Mouse (Mus musculus): Measurements from ENCODE around the gene Eva1b. TPM values are rescaled to one million over a fixed set of nuclear protein-coding genes. Genes with fewer than 3 reads are reported as not detected.

The Eva1b gene
- polyA plus RNA-seq, 1 experiment from 2014 or later: 36.0 TPM

- DNase-seq (ENCODE audit: low spot score) (peak; percentile 39), ATAC-seq (ENCODE audit: low FRiP score) (no peak)
- Histone ChIP-seq H3K27ac (ENCODE audit: low read depth, low read length) (no peak overlapping the region), H3K4me3 (ENCODE audit: low read depth, low read length) (no peak overlapping the region), H3K9ac (ENCODE audit: low read depth, low read length) (no peak overlapping the region), H3K27me3 (ENCODE audit: control insufficient read depth, insufficient read depth, low read length) (no peaks in the 10 kb centered on the region), H3K4me2 (replicated peaks; ENCODE audit: low read depth, low read length) (no peak overlapping the region), H3K9me3 (ENCODE audit: control insufficient read depth, low read length) (no peaks in the 10 kb centered on the region), H3K36me3 (ENCODE audit: control insufficient read depth, insufficient read depth, low read length) (0 out of 2 replicates have a peak, but pooled peaks cover 2% of the 10 kb centered on the region), H3K4me1 (replicated peaks; ENCODE audit: control insufficient read depth, insufficient read depth, low read length) (peaks cover 4% of the 10 kb centered on the region)
- WGBS: 51% methylated on average over 10 of the region's 10 CpGs
Measured at GRCm38 (mm10) chr4:126131290-126132121, 16.0 kb upstream of the Eva1b start.

- Histone ChIP-seq H3K4me3 (ENCODE audit: low read depth, low read length) (no peak overlapping the region), H3K4me1 (replicated peaks; ENCODE audit: control insufficient read depth, insufficient read depth, low read length) (peaks cover 4% of the 10 kb centered on the region), H3K9ac (ENCODE audit: low read depth, low read length) (no peak overlapping the region), H3K9me3 (ENCODE audit: control insufficient read depth, low read length) (no peaks in the 10 kb centered on the region), H3K27me3 (ENCODE audit: control insufficient read depth, insufficient read depth, low read length) (no peaks in the 10 kb centered on the region), H3K4me2 (replicated peaks; ENCODE audit: low read depth, low read length) (no peak overlapping the region), H3K27ac (ENCODE audit: low read depth, low read length) (no peak overlapping the region), H3K36me3 (ENCODE audit: control insufficient read depth, insufficient read depth, low read length) (0 out of 2 replicates have a peak, but pooled peaks cover 2% of the 10 kb centered on the region)
- no peak for DNase-seq (ENCODE audit: low spot score)
- ATAC-seq (ENCODE audit: low FRiP score): no peak
- 77% methylated on average over 6 of the region's 6 CpGs for WGBS
Measured at GRCm38 (mm10) chr4:126132636-126133264, 14.8 kb upstream of the Eva1b start.

- Histone ChIP-seq H3K4me2 (replicated peaks; ENCODE audit: low read depth, low read length) (no peak overlapping the region), H3K9me3 (ENCODE audit: control insufficient read depth, low read length) (no peaks in the 10 kb centered on the region), H3K4me1 (replicated peaks; ENCODE audit: control insufficient read depth, insufficient read depth, low read length) (peaks cover 4% of the 10 kb centered on the region), H3K36me3 (ENCODE audit: control insufficient read depth, insufficient read depth, low read length) (peaks cover 2% of the 10 kb centered on the region; the same call in 1 of the 2 replicates), H3K27me3 (ENCODE audit: control insufficient read depth, insufficient read depth, low read length) (no peaks in the 10 kb centered on the region), H3K27ac (ENCODE audit: low read depth, low read length) (no peak overlapping the region), H3K9ac (ENCODE audit: low read depth, low read length) (no peak overlapping the region), H3K4me3 (ENCODE audit: low read depth, low read length) (no peak overlapping the region)
- ATAC-seq (ENCODE audit: low FRiP score): no peak
- DNase-seq (ENCODE audit: low spot score): no peak
- 89% methylated on average over 4 of the region's 4 CpGs for WGBS
Measured at GRCm38 (mm10) chr4:126134236-126134635, 13.3 kb upstream of the Eva1b start.

DNA sequence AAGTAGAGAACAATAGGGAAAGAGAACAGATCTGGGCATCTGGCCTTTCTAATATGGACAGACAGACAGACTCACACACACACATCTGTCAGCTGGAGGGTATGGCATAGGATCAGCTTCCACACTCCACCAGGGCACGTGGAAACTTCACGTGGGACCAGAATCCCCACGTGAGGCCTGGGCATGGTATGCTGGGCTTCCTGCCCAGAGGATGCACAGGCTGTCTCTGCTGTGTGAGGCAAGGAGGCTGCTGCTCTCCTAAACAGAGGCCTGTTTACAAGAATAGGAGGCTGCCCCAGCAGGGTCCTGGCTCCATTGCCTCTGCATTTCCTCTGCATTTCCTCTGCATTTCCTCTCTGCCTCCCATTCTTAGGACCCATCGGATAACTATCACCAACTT, 12.9 kb upstream of the Eva1b start:
- ATAC-seq (ENCODE audit: low FRiP score): no peak
- H3K4me3 ChIP-seq (ENCODE audit: low read depth, low read length): no peak overlapping the region
- peaks cover 5% of the 10 kb centered on the region; the same call in 1 of the 2 replicates for H3K36me3 ChIP-seq (ENCODE audit: control insufficient read depth, insufficient read depth, low read length)
- H3K27ac ChIP-seq (ENCODE audit: low read depth, low read length): no peak overlapping the region
- 89% methylated on average over 4 of the region's 4 CpGs for WGBS
- no peaks in the 10 kb centered on the region for H3K9me3 ChIP-seq (ENCODE audit: control insufficient read depth, low read length)
- no peak for DNase-seq (ENCODE audit: low spot score)
- no peaks in the 10 kb centered on the region for H3K27me3 ChIP-seq (ENCODE audit: control insufficient read depth, insufficient read depth, low read length)
- H3K4me2 ChIP-seq (replicated peaks; ENCODE audit: low read depth, low read length): no peak overlapping the region
- peaks cover 4% of the 10 kb centered on the region for H3K4me1 ChIP-seq (replicated peaks; ENCODE audit: control insufficient read depth, insufficient read depth, low read length)
- no peak overlapping the region for H3K9ac ChIP-seq (ENCODE audit: low read depth, low read length)

GRCm38 (mm10) chr4:126137773-126138172, 9.8 kb upstream of the Eva1b start:
- Histone ChIP-seq H3K4me3 (ENCODE audit: low read depth, low read length) (no peak overlapping the region), H3K27ac (ENCODE audit: low read depth, low read length) (no peak overlapping the region), H3K9ac (ENCODE audit: low read depth, low read length) (no peak overlapping the region), H3K4me2 (replicated peaks; ENCODE audit: low read depth, low read length) (no peak overlapping the region), H3K36me3 (ENCODE audit: control insufficient read depth, insufficient read depth, low read length) (peaks cover 2% of the 10 kb centered on the region; the same call in 1 of the 2 replicates), H3K9me3 (ENCODE audit: control insufficient read depth, low read length) (no peaks in the 10 kb centered on the region), H3K4me1 (replicated peaks; ENCODE audit: control insufficient read depth, insufficient read depth, low read length) (no peaks in the 10 kb centered on the region), H3K27me3 (ENCODE audit: control insufficient read depth, insufficient read depth, low read length) (no peaks in the 10 kb centered on the region)
- DNase-seq (ENCODE audit: low spot score): no peak
- WGBS: 89% methylated on average over 4 of the region's 4 CpGs
- no peak for ATAC-seq (ENCODE audit: low FRiP score)

- Histone ChIP-seq H3K27me3 (ENCODE audit: control insufficient read depth, insufficient read depth, low read length) (no peaks in the 10 kb centered on the region), H3K9ac (ENCODE audit: low read depth, low read length) (no peak overlapping the region), H3K36me3 (ENCODE audit: control insufficient read depth, insufficient read depth, low read length) (peaks cover 2% of the 10 kb centered on the region; the same call in 1 of the 2 replicates), H3K9me3 (ENCODE audit: control insufficient read depth, low read length) (no peaks in the 10 kb centered on the region), H3K27ac (ENCODE audit: low read depth, low read length) (no peak overlapping the region), H3K4me1 (replicated peaks; ENCODE audit: control insufficient read depth, insufficient read depth, low read length) (no peaks in the 10 kb centered on the region), H3K4me3 (ENCODE audit: low read depth, low read length) (no peak overlapping the region), H3K4me2 (replicated peaks; ENCODE audit: low read depth, low read length) (no peak overlapping the region)
- DNase-seq (ENCODE audit: low spot score): no peak
- ATAC-seq (ENCODE audit: low FRiP score): no peak
- 83% methylated on average over 5 of the region's 5 CpGs for WGBS
Measured at GRCm38 (mm10) chr4:126141021-126141420, 6.5 kb upstream of the Eva1b start.

DNA sequence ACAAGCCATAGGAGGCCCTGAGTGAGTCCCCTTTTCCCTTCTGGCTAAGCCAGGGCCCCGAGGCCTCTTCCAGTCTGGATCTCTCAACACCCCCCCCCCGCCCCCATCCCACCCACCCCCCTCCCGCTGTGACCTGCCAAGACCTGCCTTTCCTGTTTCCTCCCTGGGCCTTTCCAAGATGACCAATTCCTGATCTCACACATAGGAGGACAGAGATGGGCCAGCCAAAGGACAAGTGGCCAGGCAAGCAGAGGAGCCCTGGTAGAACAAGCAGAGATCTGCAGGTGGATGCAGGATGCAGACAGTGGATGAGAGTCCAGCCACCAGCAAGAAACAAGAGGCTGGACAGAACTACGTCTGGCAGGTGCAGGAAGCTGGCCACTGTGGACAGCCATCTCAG, 2.1 kb upstream of the Eva1b start:
- Histone ChIP-seq H3K27ac (ENCODE audit: low read depth, low read length) (no peak overlapping the region), H3K27me3 (ENCODE audit: control insufficient read depth, insufficient read depth, low read length) (peaks cover 25% of the 10 kb centered on the region), H3K9ac (ENCODE audit: low read depth, low read length) (no peak overlapping the region), H3K9me3 (ENCODE audit: control insufficient read depth, low read length) (no peaks in the 10 kb centered on the region), H3K4me3 (ENCODE audit: low read depth, low read length) (no peak overlapping the region), H3K36me3 (ENCODE audit: control insufficient read depth, insufficient read depth, low read length) (no peaks in the 10 kb centered on the region), H3K4me2 (replicated peaks; ENCODE audit: low read depth, low read length) (no peak overlapping the region), H3K4me1 (replicated peaks; ENCODE audit: control insufficient read depth, insufficient read depth, low read length) (peaks cover 12% of the 10 kb centered on the region)
- DNase-seq (ENCODE audit: low spot score): no peak
- no peak for ATAC-seq (ENCODE audit: low FRiP score)
- 62% methylated on average over 4 of the region's 4 CpGs for WGBS

DNA sequence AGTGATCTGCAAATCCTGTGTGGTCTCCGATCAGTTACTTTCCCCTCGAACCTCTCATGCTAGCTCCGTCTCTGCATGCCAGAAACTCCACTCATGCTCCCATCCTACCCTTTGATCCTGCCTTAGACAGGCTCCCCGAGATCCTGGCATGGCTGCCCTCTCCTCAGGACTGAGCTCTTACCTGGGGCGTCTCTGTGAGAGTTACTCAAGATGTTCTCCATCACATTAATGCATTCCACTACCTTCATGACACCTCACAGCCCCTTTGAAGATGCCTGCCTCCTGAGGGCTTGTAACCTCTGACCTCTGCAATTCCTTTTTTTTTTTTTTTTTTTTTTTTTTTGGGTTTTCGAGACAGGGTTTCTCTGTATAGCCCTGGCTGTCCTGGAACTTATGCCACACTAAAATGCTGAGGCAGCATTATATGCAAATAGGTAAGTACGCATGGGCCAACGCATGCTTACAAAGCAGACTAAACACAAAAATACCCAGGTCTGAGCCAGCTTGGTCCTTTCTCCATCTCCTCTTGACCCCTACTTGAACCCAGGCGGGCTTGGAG, 491 bp upstream of the Eva1b start:
- Histone ChIP-seq H3K27ac (ENCODE audit: low read depth, low read length) (peak overlapping the region; percentile 47; the same call in 1 of the 2 replicates), H3K9me3 (ENCODE audit: control insufficient read depth, low read length) (no peaks in the 10 kb centered on the region), H3K36me3 (ENCODE audit: control insufficient read depth, insufficient read depth, low read length) (no peaks in the 10 kb centered on the region), H3K9ac (ENCODE audit: low read depth, low read length) (no peak overlapping the region), H3K4me1 (replicated peaks; ENCODE audit: control insufficient read depth, insufficient read depth, low read length) (peaks cover 12% of the 10 kb centered on the region), H3K4me3 (ENCODE audit: low read depth, low read length) (no peak overlapping the region), H3K27me3 (ENCODE audit: control insufficient read depth, insufficient read depth, low read length) (peaks cover 25% of the 10 kb centered on the region), H3K4me2 (replicated peaks; ENCODE audit: low read depth, low read length) (no peak overlapping the region)
- DNase-seq (ENCODE audit: low spot score) (no peak), ATAC-seq (ENCODE audit: low FRiP score) (no peak)
- WGBS: 36% methylated on average over 9 of the region's 9 CpGs
